Mouse (Mus musculus) heart, embryonic 13.5 days (tissue): ENCODE results near the gene Rad51b. TPM values are rescaled to one million over a fixed set of nuclear protein-coding genes. Genes with fewer than 3 reads are reported as not detected.

Source experiments
- ATAC-seq: fragments of 200-750 bp; cut with Nextera tagmentation; 2 replicates; pipeline ENCODE4 v1.8.0; 2017; ENCODE audit warnings: moderate TSS enrichment; ENCODE audit not compliant: insufficient number of reproducible peaks, low FRiP score, low TSS enrichment; ENCODE audit errors: extremely low read depth
- H3K27ac ChIP-seq: fragments of 300-500 bp; sonication (generic); replicated peaks from 2 replicates; pipeline ENCODE4 v1.5.1; 2015; ENCODE audit warnings: moderate library complexity, mild to moderate bottlenecking, inconsistent platforms
- H3K27me3 ChIP-seq: fragments of 300-500 bp; sonication (generic); replicated peaks from 2 replicates; pipeline ENCODE4 v1.6.1; 2015; ENCODE audit warnings: mild to moderate bottlenecking, inconsistent platforms
- H3K36me3 ChIP-seq: fragments of 300-500 bp; sonication (generic); 2 replicates; pipeline ENCODE4 v1.6.1; 2015; ENCODE audit warnings: mild to moderate bottlenecking, inconsistent platforms
- H3K4me1 ChIP-seq: fragments of 300-500 bp; sonication (generic); 2 replicates; pipeline ENCODE4 v1.6.1; 2015; ENCODE audit warnings: inconsistent platforms
- H3K4me2 ChIP-seq: fragments of 300-500 bp; sonication (generic); 2 replicates; pipeline ENCODE4 v1.6.1; 2015; ENCODE audit warnings: inconsistent platforms, mild to moderate bottlenecking, moderate library complexity
- H3K4me3 ChIP-seq: fragments of 300-500 bp; sonication (generic); 2 replicates; pipeline ENCODE4 v1.5.1; 2015; ENCODE audit warnings: moderate library complexity, mild to moderate bottlenecking, inconsistent platforms
- H3K9ac ChIP-seq: fragments of 300-500 bp; sonication (generic); 2 replicates; pipeline ENCODE4 v1.6.1; 2015; ENCODE audit warnings: inconsistent platforms, mild to moderate bottlenecking, moderate library complexity
- H3K9me3 ChIP-seq: fragments of 300-500 bp; sonication (generic); 2 replicates; pipeline ENCODE4 v1.6.1; 2016; ENCODE audit warnings: inconsistent platforms
- WGBS: fragments of 180-500 bp; shearing (Covaris S2); methylation state at CpG from one replicate; pipeline ENCODE4 v1.1.7; 2015; ENCODE audit warnings: mixed read lengths; 5-methylcytosine and 5-hydroxymethylcytosine counted together
- polyA plus RNA-seq: library from polyadenylated mRNA; unstranded; fragments of >200 nt; fragmentation: Nextera tagmentation; extraction: Ambion mirVana; gene quantifications from 2 replicates; pipeline ENCODE4 v1.2.1, GENCODE M21; 2015

Gene Rad51b
- polyA plus RNA-seq, 1 experiment from 2014 or later, result 4.8 TPM

DNA sequence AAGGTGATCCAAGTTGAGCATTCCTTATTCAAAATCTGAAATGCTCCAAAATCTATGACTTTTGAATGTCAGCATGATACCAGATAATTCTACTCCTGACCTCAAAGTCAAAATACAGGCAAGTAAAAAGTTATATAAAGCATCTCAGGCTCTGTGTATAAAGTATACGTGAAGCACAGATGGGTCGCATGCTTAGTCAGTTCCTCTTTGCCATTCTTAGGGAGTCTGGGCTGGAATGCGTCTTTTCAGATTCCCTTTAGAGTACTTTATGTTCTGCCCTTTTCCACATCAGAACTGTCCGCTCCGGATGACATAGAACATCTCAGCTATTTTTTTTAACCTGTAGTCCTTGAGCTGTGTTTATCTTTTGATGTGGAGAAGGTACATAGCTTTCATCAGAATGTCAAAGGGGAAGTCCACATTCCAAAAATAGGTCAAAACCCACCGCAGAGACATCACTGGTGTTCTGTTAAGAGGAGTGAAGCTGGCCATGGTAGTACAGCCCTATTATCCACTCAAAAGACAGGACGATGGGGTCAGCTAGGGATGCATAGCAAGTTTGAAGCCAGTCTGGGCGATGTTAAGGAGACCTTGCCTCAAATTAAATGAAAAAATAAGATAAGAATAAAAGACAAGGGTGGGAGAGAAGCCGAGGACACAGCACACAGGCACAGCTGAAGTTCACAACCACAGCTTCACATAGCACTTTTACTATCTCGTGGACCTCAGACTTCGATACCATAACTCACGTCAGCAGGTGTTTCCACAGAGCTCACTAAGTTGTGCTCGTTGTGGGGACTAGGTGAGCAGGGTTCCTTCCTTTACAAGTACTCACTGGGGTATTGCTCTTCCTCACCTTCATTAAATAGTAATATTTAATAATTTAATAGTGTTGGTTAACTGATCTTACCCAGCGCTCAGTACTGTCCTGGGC, 395.1 kb downstream of the Rad51b start:
- Histone ChIP-seq H3K9me3 (no peaks in the 10 kb centered on the region), H3K4me2 (peak overlapping the region; percentile 6; the same call in 1 of the 2 replicates), H3K27ac (no peak overlapping the region), H3K27me3 (no peaks in the 10 kb centered on the region), H3K4me3 (no peak overlapping the region), H3K4me1 (peaks cover 18% of the 10 kb centered on the region), H3K36me3 (no peaks in the 10 kb centered on the region), H3K9ac (no peak overlapping the region)
- ATAC-seq, result no peak
- 45% methylated on average over 14 of the region's 14 CpGs for WGBS

DNA sequence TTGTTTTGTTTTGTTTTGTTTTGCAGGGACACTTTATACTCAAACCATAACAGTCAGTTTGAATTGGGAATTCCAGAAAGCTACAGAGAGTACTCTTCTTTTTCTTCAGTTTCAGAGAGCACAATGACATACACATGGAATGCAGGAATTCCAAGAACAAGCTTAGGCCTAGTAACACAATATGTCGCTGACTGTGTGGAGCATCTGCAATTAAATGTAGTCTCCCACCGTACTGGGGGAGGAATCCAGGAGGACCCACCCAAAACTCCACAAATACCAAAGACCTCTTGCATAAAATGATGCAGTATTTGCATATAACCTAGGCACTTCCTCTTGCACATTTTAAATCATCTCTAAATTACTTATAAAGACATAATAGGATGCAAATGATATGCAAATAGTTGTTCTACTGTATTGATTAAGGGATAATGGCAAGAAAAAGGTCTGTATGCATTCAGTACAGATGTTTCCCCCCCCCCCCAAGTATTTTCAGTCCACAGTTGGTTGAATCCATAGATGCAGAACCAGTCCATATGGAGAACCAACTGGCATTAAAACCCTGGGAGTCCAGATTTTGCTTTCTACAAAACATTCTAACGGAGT, 398.9 kb downstream of the Rad51b start:
- no peak for ATAC-seq

DNA sequence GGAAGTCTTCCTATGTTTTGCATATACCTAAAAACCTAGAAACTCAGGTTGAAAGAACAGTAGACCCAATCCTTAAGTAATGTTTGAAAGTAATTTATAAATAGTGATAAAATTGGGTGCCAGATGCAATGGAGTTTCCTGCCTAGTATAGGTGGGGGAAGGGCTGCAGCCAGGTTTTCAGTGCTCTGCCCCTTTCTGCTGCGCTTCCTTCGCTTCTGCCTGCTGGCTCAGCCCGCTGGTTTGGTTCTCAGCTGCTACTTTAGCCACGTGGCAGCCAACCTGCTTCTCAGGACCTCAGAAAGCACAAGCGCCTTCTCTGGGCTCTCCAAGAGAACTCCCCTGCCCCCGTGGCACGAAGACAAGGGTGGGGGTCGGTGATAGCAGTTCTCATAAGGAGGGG, 406.5 kb downstream of the Rad51b start:
- Histone ChIP-seq H3K4me1 (peaks cover 43% of the 10 kb centered on the region), H3K27me3 (no peaks in the 10 kb centered on the region), H3K9ac (no peak overlapping the region), H3K4me2 (no peak overlapping the region), H3K4me3 (no peak overlapping the region), H3K27ac (no peak overlapping the region), H3K9me3 (no peaks in the 10 kb centered on the region), H3K36me3 (no peaks in the 10 kb centered on the region)
- ATAC-seq, result no peak
- 50% methylated on average over 8 of the region's 8 CpGs for WGBS

More for the DNA sequence above, 398.9 kb downstream of the Rad51b start:
- Histone ChIP-seq H3K36me3 (no peaks in the 10 kb centered on the region), H3K4me3 (no peak overlapping the region), H3K27me3 (no peaks in the 10 kb centered on the region), H3K9ac (no peak overlapping the region), H3K4me1 (peaks cover 18% of the 10 kb centered on the region), H3K27ac (no peak overlapping the region), H3K9me3 (no peaks in the 10 kb centered on the region), H3K4me2 (no peak overlapping the region)
- 75% methylated on average over 3 of the region's 3 CpGs for WGBS

DNA sequence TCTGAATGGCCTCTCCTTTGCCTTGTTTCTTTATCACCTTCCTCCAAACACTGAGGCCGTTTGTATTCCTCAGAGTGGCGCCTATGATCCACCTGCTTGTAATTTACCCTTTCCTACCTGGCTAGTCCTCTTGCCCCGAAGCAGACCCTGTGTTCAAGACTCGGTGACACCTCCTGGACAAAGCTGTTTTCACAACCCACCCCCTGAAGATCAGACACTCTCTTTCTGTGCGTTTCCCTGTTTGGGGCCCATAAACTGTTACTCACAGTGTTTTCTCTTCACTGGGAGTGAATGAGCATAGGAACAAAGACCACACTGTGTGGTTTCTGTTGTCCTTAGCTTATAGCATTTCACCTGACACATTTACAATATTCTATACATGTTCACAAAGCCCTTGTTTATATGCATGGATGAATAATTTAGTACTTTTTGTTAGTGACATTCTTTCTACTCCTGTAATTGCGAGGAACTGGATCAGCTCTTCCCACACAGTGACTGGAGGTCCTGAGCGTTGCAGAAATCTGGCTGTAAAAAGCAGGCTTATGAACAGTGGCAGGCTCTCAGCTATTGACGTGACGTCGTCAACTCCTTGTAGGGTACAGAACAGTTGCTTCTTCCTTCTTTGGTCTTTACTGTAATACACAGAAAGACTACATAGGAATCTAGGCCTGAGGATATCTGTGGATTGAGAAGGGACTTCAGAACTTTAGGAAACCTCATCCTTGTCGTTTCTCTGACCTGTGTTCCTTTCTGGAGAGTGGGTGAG, 408.6 kb downstream of the Rad51b start:
- H3K9ac ChIP-seq, result peak overlapping the region; percentile 45; the same call in 1 of the 2 replicates
- H3K27ac ChIP-seq, result 0 out of 2 replicates have a peak overlapping the region, but pooled peaks have one; percentile 0
- no peaks in the 10 kb centered on the region for H3K36me3 ChIP-seq
- WGBS, result 53% methylated on average over 11 of the region's 11 CpGs
- no peak overlapping the region for H3K4me3 ChIP-seq
- no peak for ATAC-seq
- no peaks in the 10 kb centered on the region for H3K27me3 ChIP-seq
- peaks cover 53% of the 10 kb centered on the region for H3K4me1 ChIP-seq
- H3K9me3 ChIP-seq, result no peaks in the 10 kb centered on the region
- H3K4me2 ChIP-seq, result no peak overlapping the region

DNA sequence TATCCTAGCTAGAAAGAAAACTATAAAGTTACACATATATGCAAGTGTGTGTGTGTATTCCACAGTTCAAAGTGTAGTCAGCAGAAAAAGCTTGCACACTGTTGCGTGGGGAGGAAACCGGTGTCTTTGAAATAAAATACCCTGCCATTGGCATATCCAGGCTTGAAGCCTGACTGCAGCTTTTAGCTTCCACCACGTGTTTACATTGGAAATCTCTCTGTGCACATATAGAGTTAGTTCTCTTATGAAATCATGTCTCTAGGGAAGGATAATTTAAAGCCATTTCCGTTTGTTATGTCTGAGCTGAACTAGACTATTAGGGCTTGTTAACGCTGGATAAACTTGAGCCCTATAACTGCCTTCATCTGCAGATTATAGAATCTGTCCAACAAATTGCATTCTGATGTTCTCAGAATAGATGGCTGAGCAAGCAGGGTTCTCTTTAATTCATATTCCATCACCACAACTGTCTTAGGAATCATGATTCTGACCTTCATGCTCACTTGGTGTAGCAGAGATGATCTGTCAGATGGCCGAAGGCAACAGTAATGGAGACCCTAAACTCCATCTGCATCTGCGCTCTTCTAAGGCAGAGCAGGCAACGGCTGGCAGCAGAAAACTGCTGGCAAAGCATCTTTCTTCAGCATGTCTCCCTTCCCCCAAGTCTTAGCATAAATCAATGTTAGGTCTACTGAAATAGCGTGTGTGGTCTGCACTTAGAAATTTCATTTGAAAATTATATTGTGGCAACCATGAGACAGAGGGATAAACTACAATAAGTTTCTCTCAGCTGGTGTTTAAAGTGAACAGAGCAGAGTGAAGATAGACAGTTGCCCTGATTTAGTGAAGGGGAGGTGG, 410.7 kb downstream of the Rad51b start:
- Histone ChIP-seq H3K4me3 (no peak overlapping the region), H3K27ac (peak overlapping the region; percentile 61), H3K9ac (no peak overlapping the region; the same call in 1 of the 2 replicates), H3K4me1 (peaks cover 53% of the 10 kb centered on the region), H3K27me3 (no peaks in the 10 kb centered on the region), H3K4me2 (no peak overlapping the region), H3K36me3 (no peaks in the 10 kb centered on the region), H3K9me3 (no peaks in the 10 kb centered on the region)
- WGBS, result 68% methylated on average over 9 of the region's 9 CpGs
- ATAC-seq, result no peak

DNA sequence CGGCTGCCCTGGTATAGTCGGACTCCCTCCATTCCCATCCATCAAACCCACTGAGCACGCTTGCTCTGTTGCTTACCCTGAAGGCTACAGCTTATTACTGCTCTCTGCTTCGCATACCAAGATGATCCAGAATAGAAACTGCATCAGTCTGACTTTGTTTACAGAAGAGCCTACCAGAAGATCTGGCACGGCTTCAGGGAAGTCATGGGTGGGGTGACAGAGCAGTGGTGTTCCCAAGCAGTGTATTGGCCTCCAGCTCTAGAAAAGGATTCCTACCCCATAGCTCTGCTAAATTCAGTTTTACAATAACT, 411.3 kb downstream of the Rad51b start:
- Histone ChIP-seq H3K27ac (peak overlapping the region; percentile 51; the same call in 1 of the 2 replicates), H3K36me3 (no peaks in the 10 kb centered on the region), H3K27me3 (no peaks in the 10 kb centered on the region), H3K9ac (no peak overlapping the region; the same call in 1 of the 2 replicates), H3K4me1 (peaks cover 53% of the 10 kb centered on the region), H3K4me3 (no peak overlapping the region), H3K4me2 (no peak overlapping the region), H3K9me3 (no peaks in the 10 kb centered on the region)
- WGBS, result 57% methylated on average over 5 of the region's 5 CpGs
- no peak for ATAC-seq

DNA sequence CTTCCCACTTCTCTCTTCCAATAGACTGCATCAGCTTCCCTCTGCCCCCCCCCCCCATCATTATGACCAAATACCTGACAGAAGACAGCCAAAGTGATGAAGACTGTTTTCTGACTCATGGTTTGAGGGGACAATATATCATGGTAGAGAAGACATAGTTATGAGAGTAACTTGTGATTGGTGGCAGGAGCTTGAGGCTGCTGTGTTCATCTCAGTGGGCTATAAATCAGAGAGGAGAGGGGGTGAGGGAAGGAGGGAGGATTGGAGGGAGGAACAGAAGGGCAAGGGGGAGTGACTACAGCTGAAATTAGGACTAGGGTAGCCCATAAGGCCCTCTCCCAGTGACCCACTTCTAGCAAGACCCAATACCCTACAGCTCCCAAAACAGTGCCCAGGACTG, 416.2 kb downstream of the Rad51b start:
- no peak for ATAC-seq
- Histone ChIP-seq H3K4me3 (no peak overlapping the region), H3K4me2 (no peak overlapping the region), H3K27ac (no peak overlapping the region), H3K27me3 (no peaks in the 10 kb centered on the region), H3K4me1 (peaks cover 13% of the 10 kb centered on the region), H3K36me3 (no peaks in the 10 kb centered on the region), H3K9ac (no peak overlapping the region), H3K9me3 (no peaks in the 10 kb centered on the region)

DNA sequence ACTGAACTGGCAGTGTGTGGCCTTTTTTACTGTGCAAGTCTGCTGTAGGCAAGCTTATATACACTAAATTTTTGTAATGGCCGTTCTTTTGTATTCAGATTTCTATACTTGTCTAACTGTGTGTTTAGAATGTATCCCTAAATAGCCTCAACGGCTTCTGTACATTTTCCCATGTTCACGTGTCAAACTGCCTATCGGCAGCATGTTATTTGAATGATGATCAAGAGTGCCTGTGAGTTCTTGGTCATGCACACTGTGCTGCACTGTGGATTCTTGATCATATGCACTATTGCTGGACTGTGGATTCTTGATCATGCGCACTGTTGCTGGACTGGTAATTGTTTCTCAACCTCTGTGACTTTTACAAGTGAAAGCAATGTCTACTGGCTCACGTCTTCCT, 417.4 kb downstream of the Rad51b start:
- no peak overlapping the region for H3K4me2 ChIP-seq
- WGBS, result 75% methylated on average over 6 of the region's 6 CpGs
- H3K4me1 ChIP-seq, result peaks cover 7% of the 10 kb centered on the region
- no peaks in the 10 kb centered on the region for H3K27me3 ChIP-seq
- H3K36me3 ChIP-seq, result no peaks in the 10 kb centered on the region
- ATAC-seq, result no peak
- no peak overlapping the region for H3K27ac ChIP-seq
- no peak overlapping the region for H3K4me3 ChIP-seq
- no peaks in the 10 kb centered on the region for H3K9me3 ChIP-seq
- no peak overlapping the region for H3K9ac ChIP-seq

DNA sequence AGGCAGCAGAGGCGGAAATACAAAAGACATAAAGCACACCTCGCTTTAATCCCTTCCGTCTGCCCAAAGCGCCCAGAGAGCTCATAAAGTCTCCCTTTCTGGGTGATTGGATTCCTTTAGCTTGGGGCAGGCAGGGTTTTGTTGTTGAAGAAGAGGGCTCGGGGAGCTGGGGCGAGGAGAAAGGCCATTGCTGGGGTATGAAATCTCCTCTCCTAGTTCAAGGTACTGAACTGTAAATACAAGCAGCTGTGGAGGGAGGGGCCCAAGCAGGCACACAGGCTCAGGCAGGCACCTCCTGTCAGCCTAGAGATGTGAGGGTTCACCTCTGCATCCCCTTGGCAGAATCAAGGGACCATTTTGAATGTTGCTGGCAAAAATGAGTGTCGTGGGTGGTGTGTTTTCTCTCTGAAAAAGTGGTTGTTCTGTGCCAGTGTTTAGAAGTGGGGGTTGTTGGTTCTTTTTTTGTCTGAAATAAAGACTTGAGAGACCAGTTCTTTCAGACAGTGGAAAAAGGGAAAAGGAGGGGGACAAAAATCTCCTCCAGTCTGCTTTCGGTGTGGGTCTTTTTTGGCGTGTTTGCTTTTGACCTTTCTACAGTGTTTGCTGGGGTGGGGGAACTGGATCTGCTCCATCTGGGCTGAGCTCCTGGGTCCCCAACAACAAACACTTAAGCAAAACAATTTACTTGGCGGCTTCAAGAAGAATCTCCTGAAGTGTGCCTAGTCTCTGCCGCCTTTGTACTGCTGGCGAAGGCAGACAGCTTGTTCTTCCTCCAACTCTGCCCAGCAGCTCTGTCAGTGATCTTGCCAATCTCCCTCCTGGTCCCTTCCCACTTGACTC, 418.6 kb downstream of the Rad51b start:
- H3K4me2 ChIP-seq, result no peak overlapping the region
- no peak for ATAC-seq
- H3K4me3 ChIP-seq, result no peak overlapping the region
- H3K9me3 ChIP-seq, result no peaks in the 10 kb centered on the region
- no peaks in the 10 kb centered on the region for H3K27me3 ChIP-seq
- peak overlapping the region; percentile 35; the same call in 1 of the 2 replicates for H3K9ac ChIP-seq
- 67% methylated on average over 12 of the region's 12 CpGs for WGBS
- H3K27ac ChIP-seq, result no peak overlapping the region
- H3K36me3 ChIP-seq, result no peaks in the 10 kb centered on the region
- peaks cover 11% of the 10 kb centered on the region for H3K4me1 ChIP-seq
